Mouse (Mus musculus) T-helper 17 cell (primary cell): Measurements from ENCODE around the gene Hectd3.

Experiments
- in situ Hi-C, 2 experiments: fragments of 300-600 bp; cut with MboI, MseI; formaldehyde crosslinking; loops; 1 replicate in 1 of 2; 2 replicates in 1 of 2; pipeline ENCODE4 v1.15.1; 2025; ENCODE audit warnings: high pct_unique_total_duplicates in 2 of 2

Gene Hectd3

GRCm38 (mm10) chr4:116995131-116995797 lies at the start of gene Hectd3:
TSS of gene Hectd3 (plus strand) at chr4:116995317.
- in situ Hi-C loops = loop anchor here (5.0 kb wide), 2 partner anchors 137 to 147 kb away; partner anchors contain the start of gene Plk3 (in 1 of the 2)

- in situ Hi-C loops = no loop called here
These were observed 43.5 kb upstream of the Hectd3 start for GRCm38 (mm10) chr4:116951642-116952041.

- in situ Hi-C loops = no loop called here
These were observed 40.2 kb upstream of the Hectd3 start for GRCm38 (mm10) chr4:116954951-116955350.

- in situ Hi-C loops = no loop called here
These were observed 18.6 kb upstream of the Hectd3 start for GRCm38 (mm10) chr4:116976503-116976902.

- in situ Hi-C loops = no loop called here
These were observed 9.4 kb upstream of the Hectd3 start for GRCm38 (mm10) chr4:116985681-116986080.

GRCm38 (mm10) chr4:116986400-116987121 lies 8.6 kb upstream of the Hectd3 start:
- in situ Hi-C loops = no loop called here

- in situ Hi-C loops = no loop called here
These were observed 8.0 kb upstream of the Hectd3 start for GRCm38 (mm10) chr4:116987122-116987456.

GRCm38 (mm10) chr4:116989731-116990130 lies 5.4 kb upstream of the Hectd3 start:
- in situ Hi-C loops = loop anchor here (5.0 kb wide), 1 partner anchor 167 kb away; the partner anchor contains the start of gene Hpdl (in 2 of the 2)

- in situ Hi-C loops = loop anchor here (5.0 kb wide), 1 partner anchor 169 kb away; the partner anchor contains the start of gene Hpdl (in 2 of the 2)
These were observed 3.8 kb upstream of the Hectd3 start for GRCm38 (mm10) chr4:116991366-116991765.

- in situ Hi-C loops = loop anchor here (5.0 kb wide), 1 partner anchor 172 kb away; the partner anchor contains the start of gene Hpdl (in 2 of the 2)
These were observed 1.2 kb upstream of the Hectd3 start, which contains the start of gene Urod for GRCm38 (mm10) chr4:116993672-116994621. TSS of gene Urod (minus strand) at chr4:116994413.

GRCm38 (mm10) chr4:116995798-116996135 lies 650 bp downstream of the Hectd3 start:
- in situ Hi-C loops = loop anchor here (5.0 kb wide), 2 partner anchors 137 to 147 kb away; partner anchors contain the start of gene Plk3 (in 1 of the 2)

- in situ Hi-C loops = loop anchor here (5.0 kb wide), 2 partner anchors 133 to 143 kb away; partner anchors contain the start of gene Plk3 (in 1 of the 2)
These were observed 4.5 kb downstream of the Hectd3 start for GRCm38 (mm10) chr4:116999513-117000154.

GRCm38 (mm10) chr4:117001957-117002356 lies 6.8 kb downstream of the Hectd3 start:
- in situ Hi-C loops = no loop called here

GRCm38 (mm10) chr4:117002543-117003521 lies 7.7 kb downstream of the Hectd3 start:
- in situ Hi-C loops = no loop called here

GRCm38 (mm10) chr4:117004649-117005048 lies 9.5 kb downstream of the Hectd3 start:
- in situ Hi-C loops = no loop called here

GRCm38 (mm10) chr4:117005611-117006400 lies 10.7 kb downstream of the Hectd3 start:
- in situ Hi-C loops = no loop called here

- in situ Hi-C loops = no loop called here
These were observed 11.9 kb downstream of the Hectd3 start for GRCm38 (mm10) chr4:117007058-117007457.

- in situ Hi-C loops = no loop called here
These were observed 15.1 kb downstream of the Hectd3 start for GRCm38 (mm10) chr4:117010231-117010630.

GRCm38 (mm10) chr4:117013596-117013995 lies 18.5 kb downstream of the Hectd3 start:
- in situ Hi-C loops = no loop called here
